Mouse (Mus musculus): Measurements from ENCODE around the gene Myrfl.
A peak's percentile ranks its signal among the peaks of the same experiment; 100 is the strongest.

Myrfl gene

DNA sequence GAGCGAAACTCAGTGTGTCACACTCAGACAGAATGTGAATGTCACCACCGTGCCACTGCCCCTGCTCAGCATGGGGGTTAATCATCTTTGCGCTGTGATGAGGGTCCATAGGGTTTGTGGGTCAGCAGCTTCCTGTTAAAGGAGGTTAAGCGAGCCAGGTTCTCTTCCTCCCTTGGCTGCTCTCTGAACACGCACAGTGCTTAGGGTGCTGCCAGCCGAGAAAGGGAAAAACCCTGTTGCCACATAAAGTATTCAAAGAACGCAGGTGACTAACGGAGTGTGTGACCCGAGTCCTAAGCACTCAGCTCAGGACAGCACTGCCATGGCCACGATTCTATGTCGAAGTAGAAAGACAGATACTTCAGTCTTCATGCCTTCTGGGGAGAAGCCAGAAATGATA lies 69.4 kb downstream of the Myrfl start:
- no peak for DNase-seq (ENCODE audit: inconsistent age in 2 of 2, low spot score in 1 of 2)

GRCm38 (mm10) chr10:116815311-116816060 lies 81.2 kb downstream of the Myrfl start:
- DNase-seq (ENCODE audit: inconsistent age in 2 of 2, low spot score in 1 of 2) = no peak

DNA sequence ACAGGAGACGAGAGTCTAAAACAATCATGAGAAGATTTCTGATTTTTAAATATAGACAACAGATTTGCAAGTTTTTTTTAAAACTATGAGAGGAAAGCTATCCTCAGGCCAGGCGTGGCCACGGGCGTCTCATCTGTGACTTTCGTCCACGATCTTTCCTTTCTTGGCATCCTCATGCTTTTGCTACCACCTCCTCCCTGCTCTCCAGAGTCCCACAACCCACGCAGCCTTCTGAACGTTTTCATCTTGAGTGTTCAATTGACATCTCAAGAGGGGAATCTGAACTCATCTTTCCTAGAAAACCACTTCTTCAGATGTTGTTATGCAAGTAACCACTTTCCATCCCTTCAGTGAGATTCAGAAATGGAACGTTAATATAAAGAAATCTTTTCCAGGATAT lies 83.6 kb downstream of the Myrfl start:
- DNase-seq (ENCODE audit: inconsistent age in 2 of 2, low spot score in 1 of 2) = no peak

- no peak for DNase-seq (ENCODE audit: inconsistent age in 2 of 2, low spot score in 1 of 2)
Measured at GRCm38 (mm10) chr10:116810738-116811137, 86.0 kb downstream of the Myrfl start.

DNA sequence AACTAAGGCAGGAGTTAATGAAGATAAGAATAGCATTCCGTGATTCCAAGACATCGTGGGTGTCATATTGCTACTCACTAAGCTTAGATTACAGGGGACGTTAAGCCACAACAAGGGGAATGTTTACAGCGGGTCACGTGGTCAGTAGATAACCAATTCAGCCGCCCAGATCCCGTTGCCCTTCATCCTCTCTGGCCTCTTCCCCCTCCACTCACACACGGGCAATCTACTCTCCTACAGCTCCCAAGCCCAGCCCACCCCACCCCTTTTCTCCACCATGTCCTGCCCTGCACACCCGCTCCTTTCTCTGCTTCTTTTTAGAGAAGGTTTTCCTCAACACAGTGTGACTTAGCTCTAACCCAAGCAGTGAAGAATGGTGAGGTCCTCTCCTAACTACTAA lies 87.3 kb downstream of the Myrfl start:
- DNase-seq (ENCODE audit: inconsistent age in 2 of 2, low spot score in 1 of 2) = no peak

- DNase-seq (ENCODE audit: inconsistent age in 2 of 2, low spot score in 1 of 2) = no peak
Measured at GRCm38 (mm10) chr10:116808556-116809353, 88.0 kb downstream of the Myrfl start.

- no peak for DNase-seq (ENCODE audit: inconsistent age in 2 of 2, low spot score in 1 of 2)
Measured at GRCm38 (mm10) chr10:116802178-116802794, 94.4 kb downstream of the Myrfl start.

DNA sequence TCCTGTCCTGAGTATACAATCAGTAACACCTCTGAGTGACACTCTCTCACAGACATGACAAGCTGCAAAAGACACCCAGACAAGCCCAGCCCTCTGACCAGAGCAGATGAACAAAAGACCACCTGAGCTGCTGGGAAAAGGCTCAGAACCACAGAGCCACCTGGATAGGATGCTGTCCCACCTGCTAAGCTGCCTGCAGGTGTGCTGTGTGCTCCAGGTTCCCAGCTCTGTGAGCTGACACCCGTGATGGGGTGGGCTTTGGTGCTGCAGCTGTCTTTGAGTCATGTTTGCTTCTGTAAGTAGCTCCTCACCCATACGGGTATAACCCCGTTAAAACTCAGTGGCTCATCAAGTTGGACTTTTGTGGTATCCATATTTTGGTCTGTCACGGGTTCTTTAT lies 95.4 kb downstream of the Myrfl start:
- DNase-seq (ENCODE audit: inconsistent age in 2 of 2, low spot score in 1 of 2) = no peak

DNA sequence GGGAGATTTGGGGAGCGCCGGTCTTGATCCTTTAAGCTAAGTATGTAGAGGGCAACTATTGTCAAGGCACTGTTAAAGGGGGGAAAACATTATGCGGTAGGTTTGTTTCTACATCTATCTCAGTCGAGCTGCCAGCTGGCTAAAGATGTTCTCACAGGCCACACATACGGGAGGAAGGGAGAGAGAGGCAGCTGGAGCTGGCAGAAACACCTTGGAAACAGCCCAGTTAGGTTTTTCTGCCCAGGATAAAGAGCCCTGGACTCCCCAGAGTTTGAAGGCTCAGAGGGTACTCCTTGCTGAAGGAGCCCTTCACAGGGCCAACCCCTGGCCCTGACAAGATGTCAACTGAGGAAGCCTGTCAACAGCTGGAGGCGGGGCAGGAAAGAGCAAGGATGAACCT lies 100.7 kb downstream of the Myrfl start:
- no peak for DNase-seq (ENCODE audit: inconsistent age in 2 of 2, low spot score in 1 of 2)

DNA sequence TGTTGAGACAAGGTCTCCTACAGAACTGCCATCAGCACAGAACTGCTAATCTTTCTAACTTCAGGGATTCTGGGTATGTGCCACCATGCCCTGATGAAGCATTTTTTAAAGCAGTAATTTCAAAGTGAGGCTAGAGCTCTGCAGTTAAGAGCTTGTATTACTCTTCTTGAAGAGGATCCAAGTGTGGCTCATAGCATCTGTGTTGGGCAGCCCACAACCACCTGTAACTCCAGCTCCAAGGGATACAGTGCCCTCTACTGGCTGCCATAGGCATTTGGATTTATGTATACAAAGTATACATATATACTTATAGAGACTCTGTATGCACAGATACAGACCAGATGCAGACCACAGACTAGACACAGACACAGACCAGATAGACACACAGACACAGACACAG lies 107.6 kb downstream of the Myrfl start:
- peak in 1 of 2 experiments; percentile 46 for DNase-seq (ENCODE audit: inconsistent age in 2 of 2, low spot score in 1 of 2)

- DNase-seq (ENCODE audit: inconsistent age in 2 of 2, low spot score in 1 of 2) = no peak
Measured at GRCm38 (mm10) chr10:116788431-116788830, 108.3 kb downstream of the Myrfl start.

- no peak for DNase-seq (ENCODE audit: inconsistent age in 2 of 2, low spot score in 1 of 2)
Measured at GRCm38 (mm10) chr10:116784098-116784497, 112.6 kb downstream of the Myrfl start.

- no peak for DNase-seq (ENCODE audit: inconsistent age in 2 of 2, low spot score in 1 of 2)
Measured at GRCm38 (mm10) chr10:116783020-116783419, 113.7 kb downstream of the Myrfl start.

DNA sequence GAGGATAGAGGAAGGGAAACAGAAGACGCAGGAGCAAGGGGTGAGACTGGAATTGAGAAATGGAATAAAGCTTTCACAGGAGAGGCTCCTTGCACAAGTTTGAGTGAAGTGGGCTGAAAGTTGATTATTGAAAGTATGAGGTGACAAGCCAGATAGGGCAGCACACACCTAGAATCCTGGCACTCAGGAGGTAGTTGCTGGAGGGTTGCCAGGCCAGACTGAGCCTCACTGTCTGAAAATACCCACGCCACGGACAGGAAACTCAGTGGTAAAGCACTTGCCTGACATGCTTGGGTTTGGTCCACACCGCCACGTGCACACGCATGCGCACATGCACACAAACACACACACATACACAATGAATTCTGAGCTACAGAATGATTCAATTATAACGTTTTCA lies 118.8 kb downstream of the Myrfl start:
- DNase-seq (ENCODE audit: inconsistent age in 2 of 2, low spot score in 1 of 2) = no peak

DNA sequence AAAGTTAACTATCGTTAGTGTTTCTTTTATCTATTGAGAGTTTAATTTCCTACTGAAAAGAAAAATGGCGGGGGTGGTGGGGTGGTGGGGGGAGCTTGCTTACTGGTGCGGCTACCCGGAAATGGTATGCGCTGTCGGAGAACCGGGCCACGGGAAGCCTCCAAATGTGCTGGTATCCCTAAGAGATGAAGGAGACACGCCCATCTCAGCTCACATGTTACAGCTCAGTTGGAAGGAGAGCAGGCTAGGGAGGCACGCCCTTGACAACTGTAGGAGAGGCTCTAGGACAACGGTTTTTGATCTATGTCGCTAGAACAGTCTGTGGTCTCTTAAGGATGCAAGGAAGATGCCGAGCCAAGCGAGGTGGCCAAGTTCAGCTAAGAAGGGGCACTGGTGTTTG lies 119.9 kb downstream of the Myrfl start:
- DNase-seq (ENCODE audit: inconsistent age in 2 of 2, low spot score in 1 of 2) = no peak

GRCm38 (mm10) chr10:116773846-116774750 lies 122.6 kb downstream of the Myrfl start:
- no peak for DNase-seq (ENCODE audit: inconsistent age in 2 of 2, low spot score in 1 of 2)

DNA sequence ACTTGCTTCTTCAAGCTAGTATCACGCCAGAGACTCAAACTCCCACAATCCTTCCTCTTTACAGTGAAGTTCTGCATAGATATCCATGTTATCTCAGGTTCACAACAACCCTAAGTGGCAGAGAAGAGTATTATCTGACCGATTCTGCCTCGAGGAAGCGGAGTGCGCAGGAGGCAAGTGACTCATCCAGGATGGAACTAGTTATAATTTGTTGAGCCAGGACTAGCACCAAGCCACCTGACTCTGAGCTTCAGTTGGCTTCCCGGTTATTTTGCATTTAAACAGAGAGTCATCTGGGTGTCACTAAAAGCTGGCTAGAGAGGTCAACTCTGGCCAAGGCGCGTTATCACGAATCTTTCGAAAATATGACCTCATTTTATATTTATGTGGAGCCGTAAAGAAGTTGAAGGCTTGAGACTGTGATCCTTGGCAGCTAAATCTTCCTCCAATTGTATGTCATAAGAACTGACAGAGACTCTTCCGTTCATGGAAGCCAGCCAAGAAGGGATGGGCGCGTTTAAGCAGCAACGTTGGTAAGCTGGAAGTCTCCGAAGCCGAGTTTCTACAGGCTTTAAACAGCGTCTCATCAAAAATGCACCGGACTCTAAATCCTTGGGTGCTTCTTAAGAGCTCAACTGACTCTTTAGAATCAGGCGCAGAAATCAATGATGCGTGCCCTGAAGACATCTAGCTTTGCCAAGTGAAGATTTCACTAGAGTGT lies 125.3 kb downstream of the Myrfl start:
- DNase-seq (ENCODE audit: inconsistent age in 2 of 2, low spot score in 1 of 2) = peak; percentile 23 to 81

DNA sequence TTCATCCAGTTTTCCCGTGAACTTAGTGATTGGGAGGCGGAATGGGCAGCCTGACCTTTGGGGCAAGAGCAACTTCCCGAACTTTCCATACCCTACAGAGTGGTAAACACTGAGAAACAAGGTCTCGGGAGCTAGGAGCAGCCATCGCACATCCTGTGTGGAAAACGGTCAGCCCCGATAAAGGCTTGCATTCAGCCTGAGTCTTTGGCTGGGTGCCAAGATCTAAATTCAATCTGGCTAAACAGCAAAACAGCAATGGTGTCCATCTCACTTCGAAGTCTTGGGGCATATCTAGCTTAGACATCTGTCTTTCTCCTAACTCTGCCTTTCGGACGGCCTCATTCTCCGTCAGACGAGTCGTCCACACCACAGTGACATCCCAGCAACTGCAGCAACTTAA lies 128.1 kb downstream of the Myrfl start:
- DNase-seq (ENCODE audit: inconsistent age in 2 of 2, low spot score in 1 of 2) = peak in 1 of 2 experiments; percentile 53

GRCm38 (mm10) chr10:116766525-116766924 lies 130.2 kb downstream of the Myrfl start:
- DNase-seq (ENCODE audit: inconsistent age in 2 of 2, low spot score in 1 of 2) = no peak

DNA sequence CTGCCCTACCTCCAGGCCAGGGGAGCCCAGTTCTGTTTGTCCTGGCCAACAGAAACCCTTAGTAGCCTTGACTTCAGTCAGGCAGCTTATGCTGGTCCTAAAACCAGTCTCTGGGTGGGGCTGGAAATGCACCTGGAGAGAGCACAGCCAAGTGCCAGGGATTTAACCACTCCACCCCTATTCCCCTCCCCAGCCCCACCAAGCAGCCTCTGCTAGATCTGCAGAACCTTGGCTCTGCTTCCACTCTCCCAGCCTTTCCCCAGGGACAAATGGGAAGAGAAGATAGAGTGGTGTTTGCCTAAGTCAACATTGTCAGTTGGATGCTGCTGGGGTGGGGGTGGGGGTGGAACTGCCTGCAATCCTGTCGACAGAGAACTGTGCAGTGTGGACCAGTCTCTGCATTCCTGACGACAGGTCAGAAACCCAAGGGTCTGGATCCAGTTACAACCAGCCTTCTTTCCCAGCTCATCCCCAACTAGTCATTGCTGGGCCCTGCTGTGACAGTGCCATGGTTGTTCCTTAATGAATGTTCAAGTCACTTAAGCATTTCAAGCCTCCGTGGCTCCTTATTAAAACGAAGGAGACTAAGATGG lies 135.1 kb downstream of the Myrfl start:
- DNase-seq (ENCODE audit: inconsistent age in 2 of 2, low spot score in 1 of 2) = no peak

Data from adrenal gland, adult (tissue).